Mouse (Mus musculus) heart, adult 2 months (tissue): ENCODE measurements around the gene Klhl25.
A peak's percentile ranks its signal among the peaks of the same experiment; 100 is the strongest.

Experiments used
- CTCF ChIP-seq: fragments of 200-600 bp; IDR thresholded peaks from 2 replicates; pipeline ENCODE4 v1.8.1; 2022; ENCODE audit warnings: antibody characterized with exemption, mild to moderate bottlenecking, moderate library complexity
- POLR2A ChIP-seq: fragments of 200-500 bp; IDR thresholded peaks from 2 replicates; pipeline ENCODE4 v1.6.1; 2011; ENCODE audit warnings: mild to moderate bottlenecking, low read depth, low read length, control low read depth; ENCODE audit not compliant: insufficient read depth

DNA sequence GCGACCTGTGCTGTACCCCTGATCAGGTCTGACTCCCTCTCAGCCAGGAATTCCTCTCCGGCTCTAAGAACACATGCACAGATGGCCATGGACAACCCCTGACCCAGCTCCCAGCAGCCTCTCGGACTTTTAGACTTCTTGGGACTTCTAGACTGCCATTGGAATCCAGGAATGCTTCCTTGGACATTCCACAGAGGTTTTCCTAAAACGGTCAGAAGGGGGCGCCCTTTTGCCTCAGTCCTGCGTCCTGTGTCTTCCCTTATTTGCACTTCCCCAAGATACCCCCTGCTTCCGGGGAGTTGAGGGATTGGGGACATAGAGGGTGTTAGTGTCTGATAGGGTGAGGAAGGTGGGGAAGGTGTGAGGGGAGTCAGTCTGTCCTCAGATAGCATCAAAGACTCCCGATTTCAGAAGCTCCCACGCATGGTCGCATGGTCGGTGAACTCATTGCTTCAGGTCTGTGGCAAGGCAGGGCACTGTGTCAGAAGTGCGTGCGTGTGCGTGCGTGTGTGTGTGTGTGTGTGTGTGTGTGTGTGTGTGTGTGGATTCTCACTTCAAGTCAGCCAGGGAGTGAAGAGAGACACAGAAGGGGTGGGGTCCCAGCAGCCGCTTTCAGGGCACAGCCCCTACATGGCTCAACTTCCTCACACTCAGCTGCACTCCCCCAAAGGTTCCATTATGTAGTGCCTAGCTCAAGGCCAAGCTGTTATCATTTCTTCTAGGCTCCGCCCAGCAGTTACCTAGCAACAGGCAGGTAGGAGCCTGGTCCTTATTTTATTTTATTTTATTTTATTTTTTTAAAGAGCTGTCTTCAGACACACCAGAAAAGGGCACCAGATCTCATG, 40.4 kb upstream of the Klhl25 start:
- peak; percentile 69 for TF ChIP-seq CTCF
- no peak for TF ChIP-seq POLR2A
